Mouse (Mus musculus) megakaryocyte, embryonic 14.5 days (primary cell): ENCODE results near the gene Rara.

Source experiments
- FLI1 ChIP-seq: IDR thresholded peaks from 2 replicates; pipeline ENCODE4 v1.6.1; 2012; ENCODE audit warnings: low read length, inconsistent platforms, mixed read lengths
- GATA1 ChIP-seq: IDR thresholded peaks from 3 replicates; pipeline ENCODE4 v1.6.1; 2012; ENCODE audit warnings: mixed read lengths, low read length, inconsistent platforms, borderline replicate concordance

DNA sequence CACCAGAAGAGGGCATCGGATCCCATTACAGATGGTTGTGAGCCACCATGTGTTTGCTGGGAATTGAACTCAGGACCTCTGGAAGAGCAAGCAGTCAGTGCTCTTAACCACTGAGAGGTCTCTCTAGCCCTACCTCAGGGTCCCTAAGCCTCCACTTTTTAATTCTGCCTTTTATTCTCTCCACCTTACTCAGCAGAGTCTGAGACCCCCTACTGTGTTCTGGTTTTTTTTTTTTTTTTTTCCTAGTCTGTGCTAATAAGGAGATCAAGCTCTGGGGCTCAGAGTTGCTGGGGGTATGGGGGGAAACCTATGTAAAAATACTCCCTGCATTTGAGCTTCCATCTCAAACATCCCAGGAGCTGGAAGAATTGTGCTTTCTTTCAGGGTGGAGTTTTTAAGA is 24.5 kb downstream of the Rara start:
- TF ChIP-seq FLI1 (no peak), GATA1 (no peak)
